Mouse (Mus musculus): ENCODE measurements around the gene Ckap2. TPM values are rescaled to one million over a fixed set of nuclear protein-coding genes. Genes with fewer than 3 reads are reported as not detected.
"Not testable (repeated sequence)": the region's sequence is repeated elsewhere in the genome, so short reads cannot be mapped to it uniquely, and the experiment has no call there.

The Ckap2 gene
- polyA plus RNA-seq, 1 experiment: 6.7 TPM

- Histone ChIP-seq H3K27ac (ENCODE audit: control insufficient read depth, insufficient read depth, low read depth, low read length) (no peak overlapping the region), H3K36me3 (ENCODE audit: control insufficient read depth, insufficient read depth, low read length) (no peaks in the 10 kb centered on the region), H3K4me1 (ENCODE audit: control insufficient read depth, insufficient read depth, low read length) (no peaks in the 10 kb centered on the region), H3K4me3 (ENCODE audit: control insufficient read depth, low read depth, low read length) (no peak overlapping the region), H3K27me3 (ENCODE audit: control insufficient read depth, insufficient read depth, low read length) (no peaks in the 10 kb centered on the region)
- TF ChIP-seq CTCF (IDR thresholded peaks at IDR 0.05; ENCODE audit: control insufficient read depth, insufficient read depth, insufficient replicate concordance, low read depth, low read length) (no peak), POLR2A (IDR thresholded peaks at IDR 0.05; ENCODE audit: control insufficient read depth, low read depth, low read length) (no peak)
These were observed 37.8 kb downstream of the Ckap2 start for GRCm38 (mm10) chr8:22147706-22148366.

GRCm38 (mm10) chr8:22145831-22146230 lies 39.8 kb downstream of the Ckap2 start:
- Histone ChIP-seq H3K27me3 (ENCODE audit: control insufficient read depth, insufficient read depth, low read length) (no peaks in the 10 kb centered on the region), H3K4me3 (ENCODE audit: control insufficient read depth, low read depth, low read length) (no peak overlapping the region), H3K36me3 (ENCODE audit: control insufficient read depth, insufficient read depth, low read length) (no peaks in the 10 kb centered on the region), H3K27ac (ENCODE audit: control insufficient read depth, insufficient read depth, low read depth, low read length) (no peak overlapping the region), H3K4me1 (ENCODE audit: control insufficient read depth, insufficient read depth, low read length) (no peaks in the 10 kb centered on the region)
- no peak for TF ChIP-seq POLR2A (IDR thresholded peaks at IDR 0.05; ENCODE audit: control insufficient read depth, low read depth, low read length)
- no peak for TF ChIP-seq CTCF (IDR thresholded peaks at IDR 0.05; ENCODE audit: control insufficient read depth, insufficient read depth, insufficient replicate concordance, low read depth, low read length)

GRCm38 (mm10) chr8:22143764-22144491 lies 41.7 kb downstream of the Ckap2 start:
- H3K27ac ChIP-seq (ENCODE audit: control insufficient read depth, insufficient read depth, low read depth, low read length): no peak overlapping the region
- no peaks in the 10 kb centered on the region for H3K4me1 ChIP-seq (ENCODE audit: control insufficient read depth, insufficient read depth, low read length)
- TF ChIP-seq CTCF (IDR thresholded peaks at IDR 0.05; ENCODE audit: control insufficient read depth, insufficient read depth, insufficient replicate concordance, low read depth, low read length) (no peak), POLR2A (IDR thresholded peaks at IDR 0.05; ENCODE audit: control insufficient read depth, low read depth, low read length) (no peak)
- H3K27me3 ChIP-seq (ENCODE audit: control insufficient read depth, insufficient read depth, low read length): no peaks in the 10 kb centered on the region
- no peak overlapping the region for H3K4me3 ChIP-seq (ENCODE audit: control insufficient read depth, low read depth, low read length)
- H3K36me3 ChIP-seq (ENCODE audit: control insufficient read depth, insufficient read depth, low read length): no peaks in the 10 kb centered on the region

- no peak overlapping the region for H3K27ac ChIP-seq (ENCODE audit: control insufficient read depth, insufficient read depth, low read depth, low read length)
- H3K36me3 ChIP-seq (ENCODE audit: control insufficient read depth, insufficient read depth, low read length): no peaks in the 10 kb centered on the region
- TF ChIP-seq CTCF (IDR thresholded peaks at IDR 0.05; ENCODE audit: control insufficient read depth, insufficient read depth, insufficient replicate concordance, low read depth, low read length): no peak
- TF ChIP-seq POLR2A (IDR thresholded peaks at IDR 0.05; ENCODE audit: control insufficient read depth, low read depth, low read length): no peak
- no peaks in the 10 kb centered on the region for H3K4me1 ChIP-seq (ENCODE audit: control insufficient read depth, insufficient read depth, low read length)
- no peaks in the 10 kb centered on the region for H3K27me3 ChIP-seq (ENCODE audit: control insufficient read depth, insufficient read depth, low read length)
- no peak overlapping the region for H3K4me3 ChIP-seq (ENCODE audit: control insufficient read depth, low read depth, low read length)
These were observed 43.0 kb downstream of the Ckap2 start for GRCm38 (mm10) chr8:22142592-22142991.

GRCm38 (mm10) chr8:22141836-22142385 lies 43.7 kb downstream of the Ckap2 start:
- no peaks in the 10 kb centered on the region for H3K27me3 ChIP-seq (ENCODE audit: control insufficient read depth, insufficient read depth, low read length)
- TF ChIP-seq CTCF (IDR thresholded peaks at IDR 0.05; ENCODE audit: control insufficient read depth, insufficient read depth, insufficient replicate concordance, low read depth, low read length) (no peak), POLR2A (IDR thresholded peaks at IDR 0.05; ENCODE audit: control insufficient read depth, low read depth, low read length) (no peak)
- H3K27ac ChIP-seq (ENCODE audit: control insufficient read depth, insufficient read depth, low read depth, low read length): no peak overlapping the region
- no peak overlapping the region for H3K4me3 ChIP-seq (ENCODE audit: control insufficient read depth, low read depth, low read length)
- no peaks in the 10 kb centered on the region for H3K4me1 ChIP-seq (ENCODE audit: control insufficient read depth, insufficient read depth, low read length)
- no peaks in the 10 kb centered on the region for H3K36me3 ChIP-seq (ENCODE audit: control insufficient read depth, insufficient read depth, low read length)

- H3K27me3 ChIP-seq (ENCODE audit: control insufficient read depth, insufficient read depth, low read length); H3K36me3 ChIP-seq (ENCODE audit: control insufficient read depth, insufficient read depth, low read length); H3K27ac ChIP-seq (ENCODE audit: control insufficient read depth, insufficient read depth, low read depth, low read length); H3K4me3 ChIP-seq (ENCODE audit: control insufficient read depth, low read depth, low read length); H3K4me1 ChIP-seq (ENCODE audit: control insufficient read depth, insufficient read depth, low read length): not testable (repeated sequence)
These were observed 49.2 kb downstream of the Ckap2 start for GRCm38 (mm10) chr8:22136462-22136861.

GRCm38 (mm10) chr8:22134750-22135135 lies 50.9 kb downstream of the Ckap2 start:
- TF ChIP-seq POLR2A (IDR thresholded peaks at IDR 0.05; ENCODE audit: control insufficient read depth, low read depth, low read length) (no peak), CTCF (IDR thresholded peaks at IDR 0.05; ENCODE audit: control insufficient read depth, insufficient read depth, insufficient replicate concordance, low read depth, low read length) (no peak)
- H3K36me3 ChIP-seq (ENCODE audit: control insufficient read depth, insufficient read depth, low read length): no peaks in the 10 kb centered on the region
- H3K4me3 ChIP-seq (ENCODE audit: control insufficient read depth, low read depth, low read length): no peak overlapping the region
- no peaks in the 10 kb centered on the region for H3K4me1 ChIP-seq (ENCODE audit: control insufficient read depth, insufficient read depth, low read length)
- no peak overlapping the region for H3K27ac ChIP-seq (ENCODE audit: control insufficient read depth, insufficient read depth, low read depth, low read length)
- H3K27me3 ChIP-seq (ENCODE audit: control insufficient read depth, insufficient read depth, low read length): no peaks in the 10 kb centered on the region

All from testis, adult 2 months (tissue).